Mouse (Mus musculus) heart, postnatal 0 days (tissue): ENCODE results near the gene Tnfrsf12a. TPM values are rescaled to one million over a fixed set of nuclear protein-coding genes. Genes with fewer than 3 reads are reported as not detected.

Experiments
- ATAC-seq: fragments of 200-750 bp; cut with Nextera tagmentation; 2 replicates; pipeline ENCODE4 v1.8.0; 2017; ENCODE audit warnings: low read depth, moderate number of reproducible peaks, moderate library complexity; ENCODE audit not compliant: insufficient read depth
- DNase-seq: peaks from one replicate; pipeline ENCODE4 v3.0.0-alpha.2; 2016; ENCODE audit warnings: low spot score
- H3K27ac ChIP-seq: fragments of 300-500 bp; sonication (generic); 2 replicates; pipeline ENCODE4 v1.5.1; 2014; ENCODE audit warnings: low read depth, mild to moderate bottlenecking
- H3K27me3 ChIP-seq: fragments of 300-500 bp; sonication (generic); 2 replicates; pipeline ENCODE4 v1.6.1; 2014; ENCODE audit warnings: low read length, mixed read lengths; ENCODE audit not compliant: control insufficient read depth, insufficient read depth
- H3K36me3 ChIP-seq: fragments of 300-500 bp; sonication (generic); replicated peaks from 2 replicates; pipeline ENCODE4 v1.6.1; 2014; ENCODE audit warnings: low read length, mixed read lengths; ENCODE audit not compliant: control insufficient read depth, insufficient read depth
- H3K4me1 ChIP-seq: fragments of 300-500 bp; sonication (generic); 2 replicates; pipeline ENCODE4 v1.6.1; 2014; ENCODE audit warnings: antibody characterized with exemption; ENCODE audit not compliant: control insufficient read depth, insufficient read depth
- H3K4me2 ChIP-seq: fragments of 300-500 bp; sonication (generic); 2 replicates; pipeline ENCODE4 v1.6.1; 2014; ENCODE audit warnings: low read depth, mild to moderate bottlenecking, low read length, moderate library complexity
- H3K4me3 ChIP-seq: fragments of 300-500 bp; sonication (generic); 2 replicates; pipeline ENCODE4 v1.5.1; 2014; ENCODE audit warnings: low read depth, low read length
- H3K9ac ChIP-seq: fragments of 300-500 bp; sonication (generic); replicated peaks from 2 replicates; pipeline ENCODE4 v1.6.1; 2014; ENCODE audit warnings: low read depth, low read length, mixed read lengths
- H3K9me3 ChIP-seq: fragments of 300-500 bp; sonication (generic); replicated peaks from 2 replicates; pipeline ENCODE4 v1.6.1; 2016; ENCODE audit warnings: low read length; ENCODE audit not compliant: control insufficient read depth
- CTCF ChIP-seq: IDR thresholded peaks from 2 replicates; pipeline ENCODE4 v1.5.1; 2016; ENCODE audit warnings: antibody characterized with exemption, control low read depth, low read depth
- EP300 ChIP-seq: IDR thresholded peaks from 2 replicates; pipeline ENCODE4 v1.6.1; 2016; ENCODE audit warnings: antibody characterized with exemption, low read depth
- WGBS: fragments of 180-500 bp; shearing (Covaris S2); extraction: QIAGEN DNeasy Blood & Tissue Kit; methylation state at CpG from one replicate; pipeline ENCODE4 v1.1.7; 2014; 5-methylcytosine and 5-hydroxymethylcytosine counted together
- polyA plus RNA-seq: library from polyadenylated mRNA; unstranded; fragments of >200 nt; fragmentation: Nextera tagmentation; extraction: Ambion mirVana; gene quantifications from 2 replicates; pipeline ENCODE4 v1.2.1, GENCODE M21; 2015
- total RNA-seq: library from RNA; depleted of rRNA; stranded (reverse); fragments of >200 nt; gene quantifications from 2 replicates; pipeline ENCODE4 v1.2.3, GENCODE M21; 2014; ENCODE audit warnings: low replicate concordance

The Tnfrsf12a gene
- total and polyA plus RNA-seq, 2 experiments from 2014 or later: 160 to 275 TPM

GRCm38 (mm10) chr17:23680336-23680735, 3.1 kb upstream of the Tnfrsf12a start:
- no peak overlapping the region for H3K4me2 ChIP-seq
- no peak overlapping the region for H3K9ac ChIP-seq
- peaks cover 13% of the 10 kb centered on the region; the same call in 1 of the 2 replicates for H3K4me1 ChIP-seq
- no peak overlapping the region for H3K27ac ChIP-seq
- no peaks in the 10 kb centered on the region for H3K9me3 ChIP-seq
- 0 out of 2 replicates have a peak, but pooled peaks cover 3% of the 10 kb centered on the region for H3K36me3 ChIP-seq
- H3K27me3 ChIP-seq: peaks cover 68% of the 10 kb centered on the region
- ATAC-seq: no peak
- WGBS: 62% methylated on average over 9 of the region's 9 CpGs
- H3K4me3 ChIP-seq: no peak overlapping the region
- TF ChIP-seq EP300 (no peak), CTCF (no peak)
- no peak for DNase-seq

GRCm38 (mm10) chr17:23679127-23679835, 2.0 kb upstream of the Tnfrsf12a start, which contains the start of gene Cldn6:
Gene Cldn6 (plus strand): TSS chr17:23679249.
- Histone ChIP-seq H3K36me3 (0 out of 2 replicates have a peak, but pooled peaks cover 4% of the 10 kb centered on the region), H3K9ac (no peak within 1 kb of the TSS), H3K4me3 (peak within 1 kb of the TSS; percentile 26), H3K27ac (no peak within 1 kb of the TSS), H3K4me1 (peaks cover 23% of the 10 kb centered on the region; the same call in 1 of the 2 replicates), H3K4me2 (peak within 1 kb of the TSS; percentile 40; the same call in 1 of the 2 replicates), H3K27me3 (peaks cover 63% of the 10 kb centered on the region), H3K9me3 (no peaks in the 10 kb centered on the region)
- DNase-seq (no peak), ATAC-seq (no peak)
- 5% methylated on average over 38 of the region's 38 CpGs for WGBS
- no peak for TF ChIP-seq EP300

GRCm38 (mm10) chr17:23676473-23677031, 716 bp downstream of the Tnfrsf12a start:
- WGBS: under 1% methylated on average over 34 of the region's 37 CpGs
- Histone ChIP-seq H3K36me3 (0 out of 2 replicates have a peak, but pooled peaks cover 4% of the 10 kb centered on the region), H3K27ac (peak overlapping the region; percentile 97), H3K4me3 (peak overlapping the region; percentile 69), H3K4me2 (peak overlapping the region; percentile 80), H3K27me3 (peaks cover 36% of the 10 kb centered on the region), H3K4me1 (peaks cover 27% of the 10 kb centered on the region; the same call in 1 of the 2 replicates), H3K9ac (peak overlapping the region; percentile 87), H3K9me3 (no peaks in the 10 kb centered on the region)
- peak; percentile 43 for ATAC-seq
- TF ChIP-seq EP300 (peak; percentile 85; the same call in 1 of the 2 replicates), CTCF (no peak)
- DNase-seq: peak; percentile 60

- 0 out of 2 replicates have a peak, but pooled peaks cover 4% of the 10 kb centered on the region for H3K36me3 ChIP-seq
- peaks cover 27% of the 10 kb centered on the region for H3K27me3 ChIP-seq
- H3K27ac ChIP-seq: peak overlapping the region; percentile 97
- H3K4me1 ChIP-seq: peaks cover 27% of the 10 kb centered on the region; the same call in 1 of the 2 replicates
- peak overlapping the region; percentile 87 for H3K9ac ChIP-seq
- 6% methylated on average over 15 of the region's 15 CpGs for WGBS
- H3K9me3 ChIP-seq: no peaks in the 10 kb centered on the region
- peak overlapping the region; percentile 80 for H3K4me2 ChIP-seq
- DNase-seq (peak; percentile 24), ATAC-seq (no peak)
- TF ChIP-seq CTCF (peak; percentile 10; the same call in 1 of the 2 replicates), EP300 (no peak)
- peak overlapping the region; percentile 69 for H3K4me3 ChIP-seq
These were observed 1.5 kb downstream of the Tnfrsf12a start for GRCm38 (mm10) chr17:23675564-23676281.

GRCm38 (mm10) chr17:23675127-23675526, 2.1 kb downstream of the Tnfrsf12a start:
- Histone ChIP-seq H3K4me1 (peaks cover 27% of the 10 kb centered on the region; the same call in 1 of the 2 replicates), H3K4me3 (peak overlapping the region; percentile 69), H3K27me3 (peaks cover 21% of the 10 kb centered on the region), H3K27ac (peak overlapping the region; percentile 97), H3K36me3 (peaks cover 10% of the 10 kb centered on the region), H3K9me3 (no peaks in the 10 kb centered on the region), H3K9ac (peak overlapping the region; percentile 87; the same call in 1 of the 2 replicates), H3K4me2 (peak overlapping the region; percentile 80)
- DNase-seq: peak; percentile 62
- TF ChIP-seq CTCF: no peak
- 0 out of 2 replicates have a peak, but pooled peaks have one; percentile 13 for TF ChIP-seq EP300
- no peak for ATAC-seq
- 6% methylated on average over 5 of the region's 5 CpGs for WGBS
